Mouse (Mus musculus): ENCODE measurements around the gene Syngap1. TPM values are rescaled to one million over a fixed set of nuclear protein-coding genes. Genes with fewer than 3 reads are reported as not detected.
A peak's percentile ranks its signal among the peaks of the same experiment; 100 is the strongest.

The Syngap1 gene
- total and polyA plus RNA-seq, 2 experiments from 2014 or later: 6.1 to 90.3 TPM

GRCm38 (mm10) chr17:26936453-26936852 lies 4.6 kb upstream of the Syngap1 start:
- no peaks in the 10 kb centered on the region for H3K9me3 ChIP-seq (ENCODE audit: low read length)
- DNase-seq (ENCODE audit: low spot score) (no peak), ATAC-seq (ENCODE audit: low FRiP score) (no peak)
- H3K4me1 ChIP-seq (ENCODE audit: insufficient read depth, low read length): peaks cover 16% of the 10 kb centered on the region; the same call in 1 of the 2 replicates
- peaks cover 19% of the 10 kb centered on the region for H3K36me3 ChIP-seq (ENCODE audit: insufficient read depth, low read length)
- no peak overlapping the region for H3K4me3 ChIP-seq (ENCODE audit: low read depth, low read length)
- H3K27me3 ChIP-seq (ENCODE audit: insufficient read depth, low read length): no peaks in the 10 kb centered on the region
- TF ChIP-seq CTCF (IDR thresholded peaks at IDR 0.05): no peak
- 84% methylated on average over 12 of the region's 12 CpGs for WGBS
- H3K27ac ChIP-seq (ENCODE audit: low read depth, low read length): no peak overlapping the region
- H3K9ac ChIP-seq (replicated peaks; ENCODE audit: low read length, poor library complexity, severe bottlenecking): no peak overlapping the region
- no peak overlapping the region for H3K4me2 ChIP-seq (ENCODE audit: low read depth, low read length, poor library complexity, severe bottlenecking)

GRCm38 (mm10) chr17:26936921-26937695 lies 3.9 kb upstream of the Syngap1 start:
- H3K27me3 ChIP-seq (ENCODE audit: insufficient read depth, low read length): no peaks in the 10 kb centered on the region
- H3K9me3 ChIP-seq (ENCODE audit: low read length): no peaks in the 10 kb centered on the region
- H3K27ac ChIP-seq (ENCODE audit: low read depth, low read length): no peak overlapping the region
- 90% methylated on average over 15 of the region's 15 CpGs for WGBS
- no peak overlapping the region for H3K4me2 ChIP-seq (ENCODE audit: low read depth, low read length, poor library complexity, severe bottlenecking)
- no peak overlapping the region for H3K9ac ChIP-seq (replicated peaks; ENCODE audit: low read length, poor library complexity, severe bottlenecking)
- TF ChIP-seq CTCF (IDR thresholded peaks at IDR 0.05): no peak
- H3K4me3 ChIP-seq (ENCODE audit: low read depth, low read length): no peak overlapping the region
- H3K36me3 ChIP-seq (ENCODE audit: insufficient read depth, low read length): peaks cover 19% of the 10 kb centered on the region
- DNase-seq (ENCODE audit: low spot score) (no peak), ATAC-seq (ENCODE audit: low FRiP score) (no peak)
- H3K4me1 ChIP-seq (ENCODE audit: insufficient read depth, low read length): peaks cover 16% of the 10 kb centered on the region; the same call in 1 of the 2 replicates

GRCm38 (mm10) chr17:26937883-26938695 lies 3.0 kb upstream of the Syngap1 start:
- peak overlapping the region; percentile 59 for H3K4me3 ChIP-seq (ENCODE audit: low read depth, low read length)

GRCm38 (mm10) chr17:26938731-26939130 lies 2.3 kb upstream of the Syngap1 start:
- Histone ChIP-seq H3K9ac (replicated peaks; ENCODE audit: low read length, poor library complexity, severe bottlenecking) (peak overlapping the region; percentile 60), H3K27me3 (ENCODE audit: insufficient read depth, low read length) (no peaks in the 10 kb centered on the region), H3K4me1 (ENCODE audit: insufficient read depth, low read length) (peaks cover 19% of the 10 kb centered on the region; the same call in 1 of the 2 replicates), H3K9me3 (ENCODE audit: low read length) (no peaks in the 10 kb centered on the region), H3K36me3 (ENCODE audit: insufficient read depth, low read length) (peaks cover 19% of the 10 kb centered on the region), H3K4me3 (ENCODE audit: low read depth, low read length) (peak overlapping the region; percentile 59), H3K4me2 (ENCODE audit: low read depth, low read length, poor library complexity, severe bottlenecking) (peak overlapping the region; percentile 97), H3K27ac (ENCODE audit: low read depth, low read length) (peak overlapping the region; percentile 71)
- under 1% methylated on average over 22 of the region's 22 CpGs for WGBS
- no peak for DNase-seq (ENCODE audit: low spot score)
- no peak for TF ChIP-seq CTCF (IDR thresholded peaks at IDR 0.05)
- no peak; the same call in 1 of the 2 replicates for ATAC-seq (ENCODE audit: low FRiP score)

More at GRCm38 (mm10) chr17:26937883-26938695, 3.0 kb upstream of the Syngap1 start:
- Histone ChIP-seq H3K9ac (replicated peaks; ENCODE audit: low read length, poor library complexity, severe bottlenecking) (peak overlapping the region; percentile 60), H3K27me3 (ENCODE audit: insufficient read depth, low read length) (no peaks in the 10 kb centered on the region), H3K4me1 (ENCODE audit: insufficient read depth, low read length) (peaks cover 19% of the 10 kb centered on the region; the same call in 1 of the 2 replicates), H3K9me3 (ENCODE audit: low read length) (no peaks in the 10 kb centered on the region), H3K36me3 (ENCODE audit: insufficient read depth, low read length) (peaks cover 19% of the 10 kb centered on the region), H3K27ac (ENCODE audit: low read depth, low read length) (no peak overlapping the region), H3K4me2 (ENCODE audit: low read depth, low read length, poor library complexity, severe bottlenecking) (peak overlapping the region; percentile 97)
- ATAC-seq (ENCODE audit: low FRiP score): no peak
- WGBS: 64% methylated on average over 16 of the region's 16 CpGs
- DNase-seq (ENCODE audit: low spot score): no peak
- TF ChIP-seq CTCF (IDR thresholded peaks at IDR 0.05): no peak

- TF ChIP-seq CTCF (IDR thresholded peaks at IDR 0.05): no peak
- Histone ChIP-seq H3K9ac (replicated peaks; ENCODE audit: low read length, poor library complexity, severe bottlenecking) (peak within 1 kb of the TSS; percentile 68), H3K4me3 (ENCODE audit: low read depth, low read length) (peak within 1 kb of the TSS; percentile 59), H3K4me1 (ENCODE audit: insufficient read depth, low read length) (peaks cover 19% of the 10 kb centered on the region; the same call in 1 of the 2 replicates), H3K27me3 (ENCODE audit: insufficient read depth, low read length) (no peaks in the 10 kb centered on the region), H3K4me2 (ENCODE audit: low read depth, low read length, poor library complexity, severe bottlenecking) (peak within 1 kb of the TSS; percentile 97), H3K9me3 (ENCODE audit: low read length) (no peaks in the 10 kb centered on the region), H3K27ac (ENCODE audit: low read depth, low read length) (peak within 1 kb of the TSS; percentile 91), H3K36me3 (ENCODE audit: insufficient read depth, low read length) (peaks cover 19% of the 10 kb centered on the region)
- peak; percentile 100 for DNase-seq (ENCODE audit: low spot score)
- peak; percentile 96 for ATAC-seq (ENCODE audit: low FRiP score)
- WGBS: under 1% methylated on average over 63 of the region's 70 CpGs
These were observed 1.7 kb upstream of the Syngap1 start, which contains the start of gene Cuta for GRCm38 (mm10) chr17:26939178-26939972. Gene Cuta, minus strand, starts transcription at chr17:26939569.
